In genomic region chr3:60481740-60482399, GRCm38 (mm10) we compare ENCODE assay signal across 14 mouse cellular contexts. TPM values are rescaled to one million over a fixed set of nuclear protein-coding genes. Genes with fewer than 3 reads are reported as not detected.
DNase-seq lines count a peak whose midpoint lies in the region; ATAC-seq lines count a peak whose summit lies in the region.
"Had no signal": no experiment of that assay in that cellular context is flagged by ENCODE, and none has a peak within 500 bp of the region (broad histone marks: within the 10 kb centered on the region; RNA-seq: fewer than 3 reads in every experiment).

No protein-coding gene starts in this region.

- no peak overlapping the region for H3K4me3 ChIP-seq in brown adipose tissue, adult 24 weeks (ENCODE audit: insufficient read depth, low read depth, low read length)
- H3K4me3 ChIP-seq in forebrain, embryonic 11.5 days (ENCODE audit: low read depth, low read length): no peak overlapping the region
- H3K4me3 ChIP-seq: hindbrain, embryonic 15.5 days; layer of hippocampus, adult 2 months; stomach, embryonic 15.5 days had no signal

- WGBS in forebrain, embryonic 11.5 days: 94% methylated on average over 2 of the region's 2 CpGs

- no peaks in the 10 kb centered on the region for H3K27me3 ChIP-seq in forebrain, embryonic 11.5 days (ENCODE audit: control insufficient read depth, insufficient read depth, low read length)
- H3K27me3 ChIP-seq: hindbrain, embryonic 15.5 days; stomach, embryonic 15.5 days had no signal

- H3K4me2 ChIP-seq in forebrain, embryonic 11.5 days (ENCODE audit: low read depth, low read length, severe bottlenecking): no peak overlapping the region
- H3K4me2 ChIP-seq: hindbrain, embryonic 15.5 days; stomach, embryonic 15.5 days had no signal

- peak; percentile 45 for DNase-seq in layer of hippocampus, adult 9-11 months
- DNase-seq in layer of hippocampus, adult 18-20 months (ENCODE audit: low spot score in 2 of 2): no peak
- peak; percentile 58 to 63 for DNase-seq in B cell, adult 2 months
- DNase-seq in cerebellum, adult 11 months: no peak
- DNase-seq in c-Kit-positive CD71-positive TER-119-positive erythroid progenitor cells, embryonic 14.5 days (ENCODE audit: low spot score): no peak
- DNase-seq in forebrain, embryonic 11.5 days (ENCODE audit: low spot score): no peak
- DNase-seq: cerebellum, postnatal 25 days; gastrocnemius, postnatal 36 days; right cerebral cortex, postnatal 14 days had no signal

- H3K27ac ChIP-seq in brown adipose tissue, adult 24 weeks (replicated peaks; ENCODE audit: low read depth, low read length): peak overlapping the region; percentile 75
- H3K27ac ChIP-seq in forebrain, embryonic 11.5 days (ENCODE audit: low read depth, low read length): no peak overlapping the region
- H3K27ac ChIP-seq: hindbrain, embryonic 15.5 days; layer of hippocampus, adult 2 months; stomach, embryonic 15.5 days had no signal

- no peaks in the 10 kb centered on the region for H3K36me3 ChIP-seq in forebrain, embryonic 11.5 days (ENCODE audit: control insufficient read depth, insufficient read depth, low read length)
- H3K36me3 ChIP-seq: hindbrain, embryonic 15.5 days; stomach, embryonic 15.5 days had no signal

- peak; percentile 55 for ATAC-seq in megakaryocyte progenitor cell, adult 5-6 weeks (replicated peaks; ENCODE audit: poor library complexity)
- ATAC-seq in forebrain, embryonic 11.5 days (replicated peaks; ENCODE audit: low FRiP score): no peak

- peaks cover 3% of the 10 kb centered on the region; the same call in 1 of the 2 replicates for H3K4me1 ChIP-seq in brown adipose tissue, adult 24 weeks (ENCODE audit: control insufficient read depth, insufficient read depth, insufficient read length, low read length)
- no peaks in the 10 kb centered on the region for H3K4me1 ChIP-seq in forebrain, embryonic 11.5 days (replicated peaks; ENCODE audit: control insufficient read depth, insufficient read depth, low read length)
- H3K4me1 ChIP-seq: hindbrain, embryonic 15.5 days; stomach, embryonic 15.5 days had no signal

- no peaks in the 10 kb centered on the region for H3K9me3 ChIP-seq in forebrain, embryonic 11.5 days (ENCODE audit: control insufficient read depth, low read length)
- H3K9me3 ChIP-seq: hindbrain, embryonic 15.5 days; stomach, embryonic 15.5 days had no signal

- H3K9ac ChIP-seq in forebrain, embryonic 11.5 days (ENCODE audit: low read length): no peak overlapping the region
- H3K9ac ChIP-seq: hindbrain, embryonic 15.5 days; stomach, embryonic 15.5 days had no signal

RNA-seq across cellular contexts. Expression of gene Mbnl1, which starts 9.2 kb away (rescaled TPM):
- 100 to 1,000 TPM; 137 to 141 TPM for total RNA-seq in layer of hippocampus, adult 18-20 months (2021)
- 127 and 136 TPM in 2 replicates for polyA plus RNA-seq in brown adipose tissue, adult 24 weeks (2012; ENCODE audit: insufficient read depth, insufficient read length, missing spikeins)
- 542 and 611 TPM in 2 replicates for total RNA-seq in megakaryocyte progenitor cell, adult 5-6 weeks (2015)
- total RNA-seq in megakaryocyte progenitor cell, adult 5-6 weeks (2017): 545 and 581 TPM in 2 replicates
- polyA plus RNA-seq in forebrain, embryonic 11.5 days (2014; fragmentation: Nextera tagmentation; extraction: Ambion mirVana): 40.8 and 46.8 TPM in 2 replicates

Comparison
In these comparisons a context has a peak if more than half of its experiments do, and no peak if none do; other contexts are left out.
1. DNase-seq: peak in layer of hippocampus, adult 9-11 months (single experiment) and B cell, adult 2 months (2 of 2); none in layer of hippocampus, adult 18-20 months (0 of 2), cerebellum, adult 11 months (single experiment), c-Kit-positive CD71-positive TER-119-positive erythroid progenitor cells, embryonic 14.5 days (single experiment) and forebrain, embryonic 11.5 days (single experiment).